Mouse (Mus musculus) testis, adult 2 months (tissue): ENCODE measurements around the gene Dnm2.

Experiments
- CTCF ChIP-seq: fragments of 200-500 bp; IDR thresholded peaks from 2 replicates; pipeline ENCODE4 v1.5.1; 2012; ENCODE audit warnings: low read depth, mild to moderate bottlenecking, inconsistent platforms, low read length, moderate library complexity; ENCODE audit not compliant: control insufficient read depth, insufficient read depth, insufficient replicate concordance
- POLR2A ChIP-seq: fragments of 200-500 bp; IDR thresholded peaks from 2 replicates; pipeline ENCODE4 v1.6.1; 2012; ENCODE audit warnings: low read depth, mild to moderate bottlenecking, inconsistent platforms, low read length, moderate library complexity; ENCODE audit not compliant: control insufficient read depth

- TF ChIP-seq POLR2A (no peak), CTCF (no peak)
These were observed 86.3 kb downstream of the Dnm2 start for GRCm38 (mm10) chr9:21511052-21511451.
